Mouse (Mus musculus): ENCODE measurements around the gene Gm10282. TPM values are rescaled to one million over a fixed set of nuclear protein-coding genes. Genes with fewer than 3 reads are reported as not detected.

Gm10282 gene
- total RNA-seq, 2 experiments from 2014 or later, result 6.6 to 7.9 TPM

- DNase-seq (ENCODE audit: extremely low spot score in 1 of 2, low spot score in 1 of 2), result no peak
Observed at GRCm38 (mm10) chr8:72324708-72325107, 19.6 kb upstream of the Gm10282 start.

GRCm38 (mm10) chr8:72324036-72324706 is 19.1 kb upstream of the Gm10282 start:
- DNase-seq (ENCODE audit: extremely low spot score in 1 of 2, low spot score in 1 of 2), result no peak

GRCm38 (mm10) chr8:72323131-72323725 is 18.2 kb upstream of the Gm10282 start:
- DNase-seq (ENCODE audit: extremely low spot score in 1 of 2, low spot score in 1 of 2), result no peak

GRCm38 (mm10) chr8:72322471-72322889 is 17.4 kb upstream of the Gm10282 start:
- no peak for DNase-seq (ENCODE audit: extremely low spot score in 1 of 2, low spot score in 1 of 2)

- DNase-seq (ENCODE audit: extremely low spot score in 1 of 2, low spot score in 1 of 2), result no peak
Observed at GRCm38 (mm10) chr8:72321635-72322441, 16.8 kb upstream of the Gm10282 start.

GRCm38 (mm10) chr8:72320803-72321583 is 15.9 kb upstream of the Gm10282 start:
- no peak for DNase-seq (ENCODE audit: extremely low spot score in 1 of 2, low spot score in 1 of 2)

- DNase-seq (ENCODE audit: extremely low spot score in 1 of 2, low spot score in 1 of 2), result no peak
Observed at GRCm38 (mm10) chr8:72319921-72320802, 15.1 kb upstream of the Gm10282 start.

GRCm38 (mm10) chr8:72319397-72319796 is 14.3 kb upstream of the Gm10282 start:
- no peak for DNase-seq (ENCODE audit: extremely low spot score in 1 of 2, low spot score in 1 of 2)

- DNase-seq (ENCODE audit: extremely low spot score in 1 of 2, low spot score in 1 of 2), result peak; percentile 68 to 70
Observed at GRCm38 (mm10) chr8:72318801-72319322, 13.8 kb upstream of the Gm10282 start, which contains the start of gene Klf2. Klf2 (plus strand) TSS chr8:72319033.

GRCm38 (mm10) chr8:72317741-72318301 is 12.8 kb upstream of the Gm10282 start:
- no peak for DNase-seq (ENCODE audit: extremely low spot score in 1 of 2, low spot score in 1 of 2)

- no peak for DNase-seq (ENCODE audit: extremely low spot score in 1 of 2, low spot score in 1 of 2)
Observed at GRCm38 (mm10) chr8:72316053-72316695, 11.1 kb upstream of the Gm10282 start.

GRCm38 (mm10) chr8:72312926-72313518 is 8.0 kb upstream of the Gm10282 start:
- DNase-seq (ENCODE audit: extremely low spot score in 1 of 2, low spot score in 1 of 2), result no peak

GRCm38 (mm10) chr8:72310849-72311506 is 5.9 kb upstream of the Gm10282 start:
- DNase-seq (ENCODE audit: extremely low spot score in 1 of 2, low spot score in 1 of 2), result peak in 1 of 2 experiments; percentile 48

GRCm38 (mm10) chr8:72308276-72308675 is 3.2 kb upstream of the Gm10282 start:
- no peak for DNase-seq (ENCODE audit: extremely low spot score in 1 of 2, low spot score in 1 of 2)

GRCm38 (mm10) chr8:72306913-72307312 is 1.9 kb upstream of the Gm10282 start:
- DNase-seq (ENCODE audit: extremely low spot score in 1 of 2, low spot score in 1 of 2), result no peak

- DNase-seq (ENCODE audit: extremely low spot score in 1 of 2, low spot score in 1 of 2), result no peak
Observed at GRCm38 (mm10) chr8:72303633-72304032, 1.4 kb downstream of the Gm10282 start.

- DNase-seq (ENCODE audit: extremely low spot score in 1 of 2, low spot score in 1 of 2), result no peak
Observed at GRCm38 (mm10) chr8:72302986-72303612, 2.0 kb downstream of the Gm10282 start.

Data from layer of hippocampus, postnatal 25 days (tissue).